Mouse (Mus musculus): ENCODE measurements around the gene Prelid1.

The Prelid1 gene

GRCm38 (mm10) chr13:55319931-55320533, at the start of gene Prelid1:
Gene Prelid1 (plus strand): TSS chr13:55320500.
- no peak for DNase-seq

DNA sequence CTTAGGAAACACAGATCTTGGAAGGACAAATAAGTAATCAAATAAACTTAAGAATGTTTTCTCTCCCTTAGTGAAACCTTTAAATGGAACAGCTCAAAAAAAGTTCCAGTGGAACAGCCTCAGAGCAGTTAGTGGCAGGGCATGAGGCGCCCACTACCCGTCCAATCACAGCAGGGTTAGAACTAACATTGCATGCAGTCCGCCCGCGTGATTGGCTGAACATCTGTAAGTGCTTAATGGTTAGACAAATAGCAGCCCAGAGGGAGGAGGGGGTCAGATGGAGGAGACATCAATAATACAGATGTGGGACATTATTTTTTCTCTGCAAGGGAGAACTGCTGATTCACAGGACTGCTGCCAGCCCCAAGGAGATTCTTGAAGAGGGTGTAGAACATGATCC, 43.1 kb upstream of the Prelid1 start:
- DNase-seq = no peak

DNA sequence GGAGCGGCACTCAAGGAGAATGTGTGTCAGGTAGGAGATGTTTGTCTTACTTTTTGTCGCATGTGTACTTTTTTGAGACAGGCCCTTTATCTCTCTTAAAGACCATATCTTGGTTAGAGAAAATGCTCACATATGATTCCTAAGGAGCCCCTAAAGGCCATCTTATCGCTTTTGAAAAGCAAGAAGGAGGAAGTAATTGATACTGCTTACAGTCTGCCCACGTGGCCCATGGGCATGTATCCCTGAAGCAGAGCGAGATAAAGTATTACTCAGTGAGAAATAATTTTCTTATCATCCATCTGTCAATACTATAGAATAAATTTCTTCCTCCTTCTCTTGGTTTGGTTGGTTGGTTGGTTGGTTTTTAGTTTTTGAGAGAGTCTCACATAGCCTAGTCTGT, 42.7 kb upstream of the Prelid1 start:
- no peak for DNase-seq

- peak; percentile 12 for DNase-seq
Measured at GRCm38 (mm10) chr13:55288854-55289253, 31.4 kb upstream of the Prelid1 start.

- no peak for DNase-seq
Measured at GRCm38 (mm10) chr13:55296760-55297159, 23.5 kb upstream of the Prelid1 start.

- DNase-seq = no peak
Measured at GRCm38 (mm10) chr13:55300913-55301312, 19.4 kb upstream of the Prelid1 start.

DNA sequence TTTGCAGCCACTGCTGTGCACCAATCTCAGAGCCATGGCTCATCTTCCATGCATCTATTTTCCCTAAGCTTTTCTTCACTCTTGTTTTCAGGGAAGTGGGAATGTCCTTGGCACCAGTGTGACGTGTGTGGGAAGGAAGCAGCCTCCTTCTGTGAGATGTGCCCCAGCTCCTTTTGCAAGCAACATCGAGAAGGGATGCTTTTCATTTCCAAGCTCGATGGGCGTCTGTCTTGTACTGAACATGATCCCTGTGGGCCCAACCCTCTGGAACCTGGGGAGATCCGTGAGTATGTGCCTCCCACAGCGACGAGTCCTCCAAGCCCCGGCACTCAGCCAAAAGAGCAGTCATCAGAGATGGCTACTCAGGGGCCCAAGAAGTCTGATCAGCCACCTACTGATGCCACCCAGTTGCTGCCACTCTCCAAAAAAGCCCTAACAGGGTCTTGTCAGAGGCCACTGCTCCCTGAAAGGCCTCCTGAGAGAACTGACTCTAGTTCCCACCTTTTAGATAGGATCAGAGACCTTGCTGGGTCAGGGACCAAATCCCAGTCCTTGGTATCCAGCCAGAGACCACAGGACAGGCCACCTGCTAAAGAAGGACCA, 8.2 kb upstream of the Prelid1 start:
- DNase-seq = no peak

DNA sequence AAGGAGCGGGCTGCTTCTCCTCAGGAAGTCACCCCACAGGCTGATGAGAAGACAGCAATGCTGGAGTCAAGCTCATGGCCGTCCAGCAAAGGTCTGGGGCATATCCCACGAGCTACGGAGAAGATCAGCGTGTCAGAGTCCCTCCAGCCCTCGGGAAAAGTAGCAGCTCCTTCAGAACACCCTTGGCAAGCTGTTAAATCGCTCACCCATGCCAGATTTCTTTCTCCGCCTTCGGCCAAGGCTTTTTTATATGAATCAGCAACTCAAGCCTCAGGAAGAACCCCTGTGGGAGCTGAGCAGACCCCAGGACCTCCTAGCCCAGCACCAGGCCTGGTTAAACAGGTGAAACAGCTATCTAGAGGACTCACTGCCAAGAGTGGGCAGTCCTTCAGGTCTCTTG, 7.2 kb upstream of the Prelid1 start:
- DNase-seq = no peak

GRCm38 (mm10) chr13:55314891-55315412, 5.3 kb upstream of the Prelid1 start:
- DNase-seq = no peak

DNA sequence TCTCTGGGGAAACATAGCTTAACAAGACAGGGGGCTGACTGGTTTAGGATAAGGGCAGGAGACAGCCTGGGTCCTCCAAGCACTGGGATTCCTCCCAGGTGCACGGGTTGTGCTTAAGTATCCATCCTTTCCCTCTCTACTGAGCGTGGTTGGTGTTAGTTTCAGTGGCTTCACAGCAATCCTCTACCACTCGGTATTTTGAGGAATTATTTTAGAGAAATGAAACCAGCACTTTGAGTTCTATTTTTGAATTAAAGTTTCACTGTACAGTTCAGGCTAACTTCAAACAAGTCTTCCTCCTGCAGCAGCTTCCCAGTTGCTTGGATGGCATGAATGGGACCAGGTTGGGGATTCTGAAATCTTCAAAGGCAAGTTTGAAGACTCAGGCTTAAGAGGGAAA, 1.9 kb upstream of the Prelid1 start:
- DNase-seq = no peak

- DNase-seq = peak; percentile 93
Measured at GRCm38 (mm10) chr13:55321434-55322129, 1.3 kb downstream of the Prelid1 start, which contains the start of gene Rab24. Gene Rab24 (minus strand): TSS chr13:55321946.

DNA sequence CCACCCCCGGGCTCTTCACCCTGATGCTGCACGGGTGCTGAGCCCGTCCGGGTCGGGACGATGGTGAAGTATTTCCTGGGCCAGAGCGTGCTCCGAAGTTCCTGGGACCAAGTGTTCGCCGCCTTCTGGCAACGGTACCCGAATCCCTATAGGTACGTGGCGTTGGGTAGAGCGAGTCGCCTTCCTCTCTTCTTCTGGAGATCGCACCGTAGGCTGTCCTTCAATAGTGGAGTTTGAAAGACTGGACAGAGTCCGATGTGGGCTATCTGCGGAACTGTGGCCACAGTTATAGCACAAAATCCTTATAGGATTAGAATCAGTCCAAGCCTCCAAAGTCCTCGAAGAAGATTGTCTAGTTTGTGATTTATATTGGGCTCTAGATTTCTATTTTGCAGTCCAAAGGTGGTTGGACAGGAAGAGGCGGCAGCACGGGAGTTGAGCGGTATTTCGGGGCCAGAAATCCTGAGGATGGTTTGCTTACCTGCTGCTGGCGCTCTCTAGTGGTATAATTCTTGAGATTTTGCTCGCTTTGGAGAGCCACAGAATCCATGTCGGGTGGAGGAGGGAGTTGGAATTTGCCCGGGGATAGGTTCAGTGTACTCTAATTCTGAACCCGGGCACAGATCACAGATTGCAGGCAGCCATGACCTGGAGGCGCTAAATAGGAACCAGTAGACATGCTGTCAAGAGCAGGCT, 2.0 kb downstream of the Prelid1 start:
- DNase-seq = peak; percentile 64

GRCm38 (mm10) chr13:55325596-55325995, 5.3 kb downstream of the Prelid1 start:
- no peak for DNase-seq

DNA sequence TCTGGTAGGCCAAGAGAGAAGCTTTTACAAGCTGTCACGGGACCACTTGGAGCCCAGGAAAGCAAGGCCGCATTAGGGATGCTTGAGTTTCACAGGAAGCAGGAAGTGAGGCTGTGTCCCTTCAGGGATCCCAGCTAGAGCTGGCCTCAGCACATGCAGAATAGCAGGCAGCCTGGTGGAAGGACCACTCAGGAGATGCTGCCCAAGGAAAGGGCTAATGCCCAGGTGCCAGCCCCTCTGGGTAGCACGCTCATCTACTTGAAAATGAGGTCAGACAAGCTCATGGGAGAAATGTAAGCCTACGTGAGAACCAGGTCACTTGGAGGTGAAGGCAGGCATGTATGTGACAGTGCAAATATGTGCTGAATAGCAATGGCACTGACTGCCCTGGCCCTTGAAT, 6.9 kb downstream of the Prelid1 start:
- DNase-seq = no peak

- peak; percentile 94 for DNase-seq
Measured at GRCm38 (mm10) chr13:55327633-55328032, 7.3 kb downstream of the Prelid1 start.

DNA sequence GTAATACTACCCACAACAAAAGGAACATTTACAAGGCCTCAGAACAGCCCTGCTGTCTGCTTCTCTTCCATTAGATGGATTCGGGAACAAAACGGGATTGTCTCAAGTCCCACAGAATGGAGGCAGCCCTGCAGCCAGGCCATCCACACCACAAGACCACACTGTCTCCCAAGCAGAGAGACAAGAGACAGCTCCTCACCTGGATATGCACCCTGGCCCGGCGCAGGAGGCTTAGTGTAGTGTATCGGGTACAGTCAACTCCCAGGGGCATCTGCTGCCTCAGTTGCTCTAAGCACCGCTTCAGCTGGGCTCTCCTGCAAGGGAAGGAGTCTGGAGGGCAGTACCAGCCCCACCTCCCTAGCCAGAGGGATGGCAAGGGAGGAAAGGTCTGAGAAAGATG, 7.9 kb downstream of the Prelid1 start:
- DNase-seq = no peak

- no peak for DNase-seq
Measured at GRCm38 (mm10) chr13:55328641-55329040, 8.3 kb downstream of the Prelid1 start.

DNA sequence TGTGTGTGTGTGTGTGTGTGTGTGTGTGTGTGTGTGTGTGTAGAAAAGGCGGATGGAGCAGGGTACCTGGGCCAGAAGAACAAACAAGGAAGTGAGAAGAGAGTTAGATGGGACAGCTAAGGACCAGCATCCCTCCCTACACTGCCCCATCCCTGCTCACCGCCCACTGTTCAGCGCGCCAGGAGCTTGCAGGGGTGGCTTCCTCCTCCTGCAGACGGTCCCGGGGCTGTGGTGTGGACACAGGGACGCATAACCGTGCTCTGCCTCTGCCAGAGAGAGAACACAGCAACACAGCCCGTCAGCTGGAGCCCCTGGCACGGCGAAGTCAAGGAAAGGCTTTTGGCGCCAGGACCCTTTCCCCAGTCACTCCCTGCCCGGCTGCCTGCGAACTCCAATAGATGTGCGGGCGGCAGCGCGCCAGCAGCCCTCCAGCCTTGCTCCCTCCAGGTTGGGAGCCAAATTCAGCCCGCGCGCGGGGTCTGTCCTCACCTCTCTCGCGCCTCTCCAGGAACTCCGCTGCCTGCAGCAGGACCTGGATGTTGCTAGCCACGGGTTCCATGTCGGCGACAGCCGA, 8.9 kb downstream of the Prelid1 start:
- DNase-seq = no peak

- peak; percentile 79 for DNase-seq
Measured at GRCm38 (mm10) chr13:55329683-55330566, 9.6 kb downstream of the Prelid1 start, which contains the start of gene Mxd3. Gene Mxd3 (minus strand): TSS chr13:55329823.

- no peak for DNase-seq
Measured at GRCm38 (mm10) chr13:55330567-55331400, 10.5 kb downstream of the Prelid1 start.

GRCm38 (mm10) chr13:55332331-55332730, 12.0 kb downstream of the Prelid1 start:
- no peak for DNase-seq
